Mouse (Mus musculus): ENCODE data around the gene Atoh7.

DNA sequence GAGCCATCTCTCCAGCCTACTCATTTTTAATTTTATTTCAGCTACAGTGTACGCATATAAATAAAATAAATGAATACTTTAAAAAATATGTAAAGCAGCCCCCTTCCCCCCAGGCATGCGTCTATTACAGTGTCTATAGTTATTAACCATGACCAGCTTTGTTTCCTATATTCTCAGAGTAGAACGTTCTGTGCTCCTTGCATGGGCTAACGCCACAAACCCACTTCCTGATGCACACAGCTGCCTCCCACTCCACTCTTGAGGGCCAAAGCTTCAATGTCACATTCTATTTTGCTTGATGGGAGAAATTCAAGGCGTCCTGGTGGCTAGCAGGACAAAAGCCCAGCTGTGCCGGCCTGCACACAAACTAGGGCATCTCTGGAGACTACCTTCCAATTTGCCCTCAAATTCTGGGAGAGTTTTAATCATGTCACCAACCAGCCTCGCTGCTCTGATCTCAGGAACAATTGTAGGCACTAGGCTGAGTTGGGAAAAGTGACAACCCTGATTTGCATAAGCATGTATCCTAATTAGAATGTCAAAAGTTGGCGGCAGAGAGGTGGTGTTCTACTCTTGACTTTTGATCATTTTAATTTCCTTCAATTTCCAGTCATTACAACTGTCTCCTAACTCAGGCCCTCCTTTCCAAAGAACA is 10.2 kb upstream of the Atoh7 start:
- TF ChIP-seq CTCF (IDR thresholded peaks at IDR 0.05; ENCODE audit: low read depth), result no peak
- TF ChIP-seq EP300 (optimal IDR thresholded peaks at IDR 0.05), result no peak

Data from stomach, postnatal 0 days (tissue).